Mouse (Mus musculus) spleen, adult 2 months (tissue): ENCODE measurements around the gene Rplp1. TPM values are rescaled to one million over a fixed set of nuclear protein-coding genes. Genes with fewer than 3 reads are reported as not detected.

Experiments
- DNase-seq, 2 experiments: peaks; one replicate each; pipeline versions ENCODE4 v3.0.0 to v3.0.0-alpha.2; 2012 to 2021; ENCODE audit warnings: low spot score in 2 of 2, low read depth in 1 of 2
- H3K27ac ChIP-seq: fragments of 200-500 bp; 2 replicates; pipeline ENCODE4 v1.5.1; 2012; ENCODE audit warnings: low read length, inconsistent platforms; ENCODE audit not compliant: insufficient read depth
- H3K27me3 ChIP-seq: fragments of 200-500 bp; 2 replicates; pipeline ENCODE4 v1.6.1; 2012; ENCODE audit warnings: mild to moderate bottlenecking, moderate library complexity, low read length, inconsistent platforms; ENCODE audit not compliant: control insufficient read depth, insufficient read depth
- H3K36me3 ChIP-seq: fragments of 200-500 bp; 2 replicates; pipeline ENCODE4 v1.6.1; 2012; ENCODE audit warnings: mild to moderate bottlenecking, low read length, inconsistent platforms; ENCODE audit not compliant: control insufficient read depth, insufficient read depth
- H3K4me1 ChIP-seq: fragments of 200-500 bp; 2 replicates; pipeline ENCODE4 v1.6.1; 2011; ENCODE audit warnings: inconsistent platforms; ENCODE audit not compliant: control insufficient read depth, insufficient read depth, insufficient read length
- H3K4me3 ChIP-seq: fragments of 200-500 bp; 2 replicates; pipeline ENCODE4 v1.5.1; 2011; ENCODE audit warnings: mild to moderate bottlenecking, inconsistent platforms; ENCODE audit not compliant: insufficient read depth, insufficient read length; ENCODE audit errors: extremely low read depth
- CTCF ChIP-seq: fragments of 200-500 bp; IDR thresholded peaks from 2 replicates; pipeline ENCODE4 v1.5.1; 2011; ENCODE audit warnings: mild to moderate bottlenecking, inconsistent platforms; ENCODE audit not compliant: insufficient read depth, insufficient read length, insufficient replicate concordance; ENCODE audit errors: extremely low read depth
- POLR2A ChIP-seq: fragments of 200-500 bp; IDR thresholded peaks from 2 replicates; pipeline ENCODE4 v1.6.1; 2011; ENCODE audit warnings: low read depth, low read length, inconsistent platforms
- WGBS: fragments of 180-500 bp; shearing (Covaris S2); methylation state at CpG from one replicate; pipeline ENCODE4 v1.1.7; 2018; 5-methylcytosine and 5-hydroxymethylcytosine counted together
- polyA plus RNA-seq: library from polyadenylated mRNA; depleted of rRNA; stranded (reverse); fragments of >200 nt; gene quantifications from 2 replicates; pipeline ENCODE4 v1.2.3, GENCODE M21; 2012

Rplp1 gene
- polyA plus RNA-seq, 1 experiment, result 13,207 TPM

DNA sequence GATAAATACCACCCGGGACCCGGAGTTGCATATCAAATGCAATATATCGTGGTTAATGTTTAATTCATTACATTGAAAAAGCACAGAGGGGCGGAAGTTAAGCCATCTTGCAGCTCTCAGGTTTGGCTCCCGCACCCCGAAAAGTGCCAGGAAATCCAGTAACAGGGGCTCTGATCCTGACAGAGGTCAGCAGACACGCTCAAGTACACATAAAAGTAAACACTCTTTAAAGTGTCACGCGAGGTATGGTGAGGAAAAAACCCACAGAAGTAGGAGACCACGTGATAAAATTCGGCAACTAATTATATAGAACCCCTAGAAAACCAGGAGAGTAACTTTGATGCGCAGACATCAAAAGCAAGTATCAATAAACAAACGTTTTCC lies 567 bp upstream of the Rplp1 start:
- no peak for DNase-seq
- TF ChIP-seq CTCF (no peak), POLR2A (no peak)
- peak overlapping the region; percentile 97 for H3K27ac ChIP-seq
- no peaks in the 10 kb centered on the region for H3K27me3 ChIP-seq
- peaks cover 14% of the 10 kb centered on the region for H3K36me3 ChIP-seq
- H3K4me1 ChIP-seq, result 0 out of 2 replicates have a peak, but pooled peaks cover 5% of the 10 kb centered on the region
- H3K4me3 ChIP-seq, result peak overlapping the region; percentile 80
- 3% methylated on average over 13 of the region's 13 CpGs for WGBS

DNA sequence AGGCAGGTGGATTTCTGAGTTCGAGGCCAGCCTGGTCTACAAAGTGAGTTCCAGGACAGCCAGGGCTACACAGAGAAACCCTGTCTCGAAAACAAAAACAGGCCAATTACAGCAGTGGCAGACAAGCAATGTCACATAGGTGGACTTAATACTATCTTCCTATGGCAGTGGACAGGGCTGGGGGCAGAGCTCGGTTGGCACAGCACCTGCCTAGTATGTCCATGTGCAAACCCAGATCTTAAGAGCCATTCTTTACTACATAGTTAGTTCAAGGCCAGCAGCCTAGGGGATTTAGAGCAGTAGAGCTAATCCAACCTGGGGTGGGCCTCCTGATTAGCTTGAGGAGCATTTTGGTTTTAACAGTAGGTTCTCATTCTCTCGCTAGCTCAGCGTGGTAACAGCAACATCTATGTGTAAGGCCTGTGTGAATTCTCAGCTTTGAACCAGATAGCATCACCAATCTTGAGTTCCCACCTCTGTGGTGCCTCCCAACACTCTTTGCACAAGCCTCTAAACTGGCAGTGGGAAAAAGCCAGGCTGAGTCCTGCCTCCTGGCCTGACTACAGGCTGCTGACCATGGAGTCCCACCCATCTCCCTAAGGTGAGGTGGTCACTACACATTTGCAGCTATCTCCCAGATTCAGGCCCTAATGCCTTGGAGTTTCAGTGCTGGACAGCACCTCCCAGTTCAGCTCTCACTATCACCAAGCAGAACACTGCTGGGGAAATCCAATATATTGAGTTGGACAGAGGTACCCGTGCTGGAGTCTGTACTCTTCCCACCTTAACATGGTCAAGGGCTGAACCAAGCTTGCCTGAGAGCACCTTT lies 2.8 kb downstream of the Rplp1 start:
- DNase-seq, result no peak
- peaks cover 5% of the 10 kb centered on the region; the same call in 1 of the 2 replicates for H3K4me1 ChIP-seq
- WGBS, result 79% methylated on average over 6 of the region's 6 CpGs
- no peak overlapping the region for H3K4me3 ChIP-seq
- peaks cover 14% of the 10 kb centered on the region for H3K36me3 ChIP-seq
- TF ChIP-seq POLR2A (no peak), CTCF (no peak)
- H3K27me3 ChIP-seq, result no peaks in the 10 kb centered on the region
- no peak overlapping the region for H3K27ac ChIP-seq

DNA sequence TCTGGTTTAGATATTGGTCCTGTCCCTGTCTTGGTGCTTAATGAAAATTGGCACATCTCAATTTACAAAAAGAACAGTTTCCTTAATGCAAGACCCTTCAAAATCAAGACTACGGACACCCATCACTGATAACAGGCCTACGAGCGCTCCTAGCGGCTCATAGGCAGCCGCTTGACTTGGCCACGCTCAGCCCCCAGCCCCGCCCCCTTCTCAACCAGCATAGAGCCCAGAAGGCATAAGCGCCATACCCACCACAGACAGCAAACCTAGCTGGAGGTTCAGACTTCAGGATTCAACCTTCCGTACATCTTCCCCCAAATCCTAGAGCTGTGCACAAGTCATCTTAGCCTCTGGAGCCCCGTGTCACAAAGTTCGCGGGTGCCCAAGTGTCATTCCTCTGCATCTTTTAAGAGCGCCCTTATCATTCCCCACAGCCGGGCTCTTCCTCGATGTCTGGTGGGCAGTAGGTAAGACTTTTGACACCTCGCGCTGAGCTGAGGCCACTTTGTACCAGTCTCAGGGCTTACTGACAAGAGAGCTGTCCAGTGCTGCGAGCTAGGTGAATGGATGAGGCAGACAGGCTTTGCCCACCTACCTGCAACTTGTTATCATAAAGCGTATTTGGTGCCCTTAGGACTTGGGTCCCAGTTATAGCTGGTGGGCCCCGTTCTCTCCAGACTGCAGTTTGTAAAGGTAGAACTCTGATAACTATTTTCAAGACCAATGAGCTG lies 3.7 kb downstream of the Rplp1 start:
- Histone ChIP-seq H3K27me3 (no peaks in the 10 kb centered on the region), H3K27ac (no peak overlapping the region), H3K4me1 (peaks cover 5% of the 10 kb centered on the region; the same call in 1 of the 2 replicates), H3K36me3 (peaks cover 14% of the 10 kb centered on the region), H3K4me3 (no peak overlapping the region)
- TF ChIP-seq POLR2A (no peak), CTCF (no peak)
- no peak for DNase-seq
- 78% methylated on average over 20 of the region's 20 CpGs for WGBS

DNA sequence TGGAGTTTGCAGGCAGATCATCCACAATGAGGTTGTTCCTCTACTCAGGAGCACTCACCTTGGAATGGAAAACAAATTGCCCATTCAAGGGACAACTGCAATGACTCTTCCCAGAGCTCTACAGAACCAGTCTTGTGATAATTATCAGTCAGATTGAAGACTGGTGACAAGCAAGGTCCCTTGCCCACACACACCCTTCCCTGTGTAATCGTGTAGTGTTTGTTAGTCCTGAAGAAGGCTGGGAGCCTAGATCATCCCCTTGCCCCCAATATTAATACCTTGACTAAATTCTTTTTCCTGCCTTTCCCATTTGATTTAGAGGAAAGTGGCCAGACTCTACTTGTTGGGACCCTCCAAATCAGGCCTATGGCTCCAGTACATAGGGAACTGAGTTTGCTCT lies 4.7 kb downstream of the Rplp1 start:
- no peaks in the 10 kb centered on the region for H3K27me3 ChIP-seq
- no peak for DNase-seq
- H3K27ac ChIP-seq, result no peak overlapping the region
- H3K4me1 ChIP-seq, result peaks cover 5% of the 10 kb centered on the region; the same call in 1 of the 2 replicates
- H3K36me3 ChIP-seq, result peaks cover 14% of the 10 kb centered on the region
- 100% methylated on average over 1 of the region's 1 CpGs for WGBS
- TF ChIP-seq CTCF (no peak), POLR2A (no peak)
- no peak overlapping the region for H3K4me3 ChIP-seq

DNA sequence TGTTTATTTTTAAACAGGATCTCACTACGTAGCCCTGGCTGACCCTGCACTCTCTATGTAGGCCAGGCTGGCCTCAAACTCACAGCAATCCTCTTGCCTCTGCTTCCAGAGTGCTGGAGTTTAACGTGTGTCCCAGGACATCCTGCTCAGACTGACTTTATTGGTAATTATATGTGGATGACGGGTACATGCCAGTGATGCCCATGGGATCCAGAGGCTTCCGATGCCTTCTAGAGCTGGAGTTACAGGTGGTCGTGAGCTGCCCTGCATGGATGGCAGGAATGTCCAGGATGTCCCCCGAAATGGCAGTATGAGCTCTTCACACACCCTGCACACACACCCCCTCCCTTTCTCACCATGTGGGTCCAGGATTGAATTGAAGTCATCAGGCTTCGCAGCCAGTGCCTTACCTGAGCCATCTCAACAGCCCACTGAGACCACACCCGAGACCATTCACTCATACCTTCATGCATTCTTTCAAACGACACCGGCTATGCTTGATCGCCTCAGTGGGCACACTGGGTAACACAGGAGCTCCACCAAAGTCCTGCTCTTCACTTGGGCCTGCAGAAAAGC lies 5.4 kb downstream of the Rplp1 start:
- H3K4me3 ChIP-seq, result no peak overlapping the region
- WGBS, result 80% methylated on average over 11 of the region's 11 CpGs

DNA sequence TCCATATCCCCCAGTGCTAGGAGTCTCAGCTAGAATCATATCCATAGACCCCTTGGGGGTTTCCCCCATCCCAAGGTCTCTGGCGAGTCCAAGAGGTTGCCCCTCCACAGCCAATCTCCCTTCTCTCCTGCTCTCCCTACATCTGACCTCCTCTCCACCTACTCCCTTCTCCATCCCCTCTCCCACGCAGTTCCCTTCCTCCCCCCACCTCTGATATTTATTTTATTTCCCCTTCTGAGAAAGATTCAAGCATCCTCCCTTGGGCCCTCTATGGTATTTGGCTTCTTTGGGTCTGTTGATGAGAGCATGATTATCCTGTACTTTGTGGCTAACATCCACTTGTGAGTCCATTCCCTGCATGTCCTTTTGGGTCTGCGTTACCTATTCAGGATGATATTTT lies 6.0 kb downstream of the Rplp1 start:
- no peak overlapping the region for H3K4me3 ChIP-seq
- no peaks in the 10 kb centered on the region for H3K27me3 ChIP-seq
- TF ChIP-seq CTCF (no peak), POLR2A (no peak)
- 87% methylated on average over 3 of the region's 3 CpGs for WGBS
- H3K4me1 ChIP-seq, result peaks cover under 1% of the 10 kb centered on the region; the same call in 1 of the 2 replicates
- peaks cover 14% of the 10 kb centered on the region for H3K36me3 ChIP-seq
- no peak for DNase-seq
- H3K27ac ChIP-seq, result no peak overlapping the region

More for the DNA sequence above, 5.4 kb downstream of the Rplp1 start:
- H3K36me3 ChIP-seq, result peaks cover 14% of the 10 kb centered on the region
- H3K27me3 ChIP-seq, result no peaks in the 10 kb centered on the region
- TF ChIP-seq CTCF (no peak), POLR2A (no peak)
- peaks cover 5% of the 10 kb centered on the region; the same call in 1 of the 2 replicates for H3K4me1 ChIP-seq
- DNase-seq, result no peak
- H3K27ac ChIP-seq, result no peak overlapping the region
